Comparison of ENCODE assay signal across 10 mouse cellular contexts in genomic region chr9:108137523-108137922, GRCm38 (mm10). TPM values are rescaled to one million over a fixed set of nuclear protein-coding genes. Genes with fewer than 3 reads are reported as not detected.
DNase-seq lines count a peak whose midpoint lies in the region; ATAC-seq and TF ChIP-seq lines count a peak whose summit lies in the region.
"Had no signal": no experiment of that assay in that cellular context is flagged by ENCODE, and none has a peak within 500 bp of the region (broad histone marks: within the 10 kb centered on the region; RNA-seq: fewer than 3 reads in every experiment).

No protein-coding gene starts in this region.

- DNase-seq in left cerebral cortex, adult 11 months (ENCODE audit: low spot score), result peak; percentile 89
- DNase-seq in left cerebral cortex, postnatal 4 days, result no peak
- DNase-seq in frontal cortex, adult 2 months (ENCODE audit: extremely low spot score in 1 of 2, low spot score in 1 of 2), result peak; percentile 95
- peak; percentile 86 to 89 for DNase-seq in left cerebral cortex, adult 2 months (ENCODE audit: extremely low spot score in 1 of 2, low spot score in 2 of 2)
- DNase-seq in retina, embryonic 14.5 days (ENCODE audit: low spot score), result no peak

- no peak overlapping the region for H3K9ac ChIP-seq in stomach, embryonic 15.5 days
- H3K9ac ChIP-seq in kidney, embryonic 16.5 days (replicated peaks; ENCODE audit: low read length), result no peak overlapping the region
- H3K9ac ChIP-seq: liver, embryonic 14.5 days; neural tube, embryonic 13.5 days had no signal

- WGBS in stomach, embryonic 15.5 days, result 32% methylated on average over 17 of the region's 17 CpGs
- WGBS in kidney, embryonic 16.5 days, result 41% methylated on average over 17 of the region's 17 CpGs

- H3K27ac ChIP-seq in left cerebral cortex, adult 2 months, result peak overlapping the region; percentile 84
- H3K27ac ChIP-seq in stomach, embryonic 15.5 days, result 0 out of 2 replicates have a peak overlapping the region, but pooled peaks have one; percentile 26
- H3K27ac ChIP-seq in kidney, embryonic 16.5 days (ENCODE audit: low read length), result no peak overlapping the region
- H3K27ac ChIP-seq: liver, embryonic 14.5 days; neural tube, embryonic 13.5 days had no signal

- intact Hi-C loops in left cerebral cortex, postnatal 4 days (cut with DNase I), result no loop called here
- intact Hi-C loops in left cerebral cortex, adult 2 months (cut with DNase I), result loop anchor here (1.0 to 5.0 kb wide), 6 partner anchors 9 to 65 kb away; no protein-coding TSS in a partner anchor

- H3K4me1 ChIP-seq in stomach, embryonic 15.5 days, result peaks cover 7% of the 10 kb centered on the region; the same call in 1 of the 2 replicates
- H3K4me1 ChIP-seq in kidney, embryonic 16.5 days (ENCODE audit: insufficient read depth, low read length), result no peaks in the 10 kb centered on the region
- H3K4me1 ChIP-seq: neural tube, embryonic 13.5 days had no signal

- H3K4me3 ChIP-seq in left cerebral cortex, adult 2 months, result no peak overlapping the region
- H3K4me3 ChIP-seq in stomach, embryonic 15.5 days (replicated peaks), result no peak overlapping the region
- no peak overlapping the region for H3K4me3 ChIP-seq in kidney, embryonic 16.5 days (ENCODE audit: low read length)
- H3K4me3 ChIP-seq: neural tube, embryonic 13.5 days had no signal

- H3K4me2 ChIP-seq in stomach, embryonic 15.5 days, result no peak overlapping the region
- H3K4me2 ChIP-seq in kidney, embryonic 16.5 days (replicated peaks; ENCODE audit: low read depth, low read length), result no peak overlapping the region
- H3K4me2 ChIP-seq: neural tube, embryonic 13.5 days had no signal

- ATAC-seq in stomach, embryonic 15.5 days (ENCODE audit: insufficient read depth, low FRiP score, low read depth), result peak; percentile 45
- ATAC-seq in CD4-positive, CD25-positive, alpha-beta regulatory T cell, adult 4 months, result no peak
- ATAC-seq in kidney, embryonic 16.5 days (ENCODE audit: low FRiP score, low TSS enrichment), result no peak

- H3K36me3 ChIP-seq in stomach, embryonic 15.5 days, result no peaks in the 10 kb centered on the region
- no peaks in the 10 kb centered on the region for H3K36me3 ChIP-seq in kidney, embryonic 16.5 days (ENCODE audit: insufficient read depth, low read length)

- no peaks in the 10 kb centered on the region for H3K27me3 ChIP-seq in stomach, embryonic 15.5 days (replicated peaks)
- no peaks in the 10 kb centered on the region; the same call in 1 of the 2 replicates for H3K27me3 ChIP-seq in kidney, embryonic 16.5 days (ENCODE audit: insufficient read depth, low read length)
- H3K27me3 ChIP-seq: neural tube, embryonic 13.5 days had no signal

- no peak for TF ChIP-seq CTCF in left cerebral cortex, adult 2 months (IDR thresholded peaks at IDR 0.05)

- H3K9me3 ChIP-seq in stomach, embryonic 15.5 days, result no peaks in the 10 kb centered on the region
- H3K9me3 ChIP-seq in kidney, embryonic 16.5 days (ENCODE audit: low read length), result no peaks in the 10 kb centered on the region
- H3K9me3 ChIP-seq: neural tube, embryonic 13.5 days had no signal

RNA-seq across cellular contexts. Expression of gene Apeh, which starts 43.1 kb away (rescaled TPM):
- 10 to 100 TPM; 46.1 to 50.1 TPM for total RNA-seq in left cerebral cortex, postnatal 4 days (2021)
- polyA plus RNA-seq in frontal cortex, adult 2 months (2012; rRNA removed), result 32.7 and 32.9 TPM in 2 replicates
- total RNA-seq in left cerebral cortex, adult 2 months (2021), result 10 to 100 TPM; 31.0 to 31.8 TPM
- 73.7 and 76.1 TPM in 2 replicates for polyA plus RNA-seq in stomach, embryonic 15.5 days (2015; fragmentation: Nextera tagmentation; extraction: Ambion mirVana)
- polyA plus RNA-seq in CD4-positive, CD25-positive, alpha-beta regulatory T cell, adult 4 months (2017; shearing (Covaris generic)), result 10 to 100 TPM; 52.2 to 70.5 TPM
- 87.8 and 93.0 TPM in 2 replicates for polyA plus RNA-seq in kidney, embryonic 16.5 days (2015; fragmentation: Nextera tagmentation; extraction: Ambion mirVana)

RNA-seq across cellular contexts. Expression of gene Bsn, which starts 52.7 kb away (rescaled TPM):
- 10 to 100 TPM; 70.4 to 74.5 TPM for total RNA-seq in left cerebral cortex, postnatal 4 days (2021)
- 95.0 and 100 TPM in 2 replicates for polyA plus RNA-seq in frontal cortex, adult 2 months (2012; rRNA removed)
- total RNA-seq in left cerebral cortex, adult 2 months (2021), result 100 to 1,000 TPM; 300 to 320 TPM
- 2.8 and 3.0 TPM in 2 replicates for polyA plus RNA-seq in stomach, embryonic 15.5 days (2015; fragmentation: Nextera tagmentation; extraction: Ambion mirVana)
- under 1 TPM; 0.10 to 0.23 TPM for polyA plus RNA-seq in CD4-positive, CD25-positive, alpha-beta regulatory T cell, adult 4 months (2017; shearing (Covaris generic))
- 0.64 and 0.67 TPM in 2 replicates for polyA plus RNA-seq in kidney, embryonic 16.5 days (2015; fragmentation: Nextera tagmentation; extraction: Ambion mirVana)

RNA-seq across cellular contexts. Expression of gene Rnf123, which starts 54.4 kb away (rescaled TPM):
- total RNA-seq in left cerebral cortex, postnatal 4 days (2021), result 10 to 100 TPM; 92.5 to 93.8 TPM
- 87.8 and 92.0 TPM in 2 replicates for polyA plus RNA-seq in frontal cortex, adult 2 months (2012; rRNA removed)
- 100 to 1,000 TPM; 107 to 108 TPM for total RNA-seq in left cerebral cortex, adult 2 months (2021)
- polyA plus RNA-seq in stomach, embryonic 15.5 days (2015; fragmentation: Nextera tagmentation; extraction: Ambion mirVana), result 27.5 and 32.7 TPM in 2 replicates
- 10 to 100 TPM; 68.1 to 87.9 TPM for polyA plus RNA-seq in CD4-positive, CD25-positive, alpha-beta regulatory T cell, adult 4 months (2017; shearing (Covaris generic))
- polyA plus RNA-seq in kidney, embryonic 16.5 days (2015; fragmentation: Nextera tagmentation; extraction: Ambion mirVana), result 37.2 and 44.3 TPM in 2 replicates

RNA-seq across cellular contexts. Expression of gene Mst1, which starts 57.3 kb away (rescaled TPM):
- not detected for total RNA-seq in left cerebral cortex, postnatal 4 days (2021)
- 0.04 and 0.19 TPM in 2 replicates for polyA plus RNA-seq in frontal cortex, adult 2 months (2012; rRNA removed)
- total RNA-seq in left cerebral cortex, adult 2 months (2021), result not detected
- 5.2 and 7.9 TPM in 2 replicates for polyA plus RNA-seq in stomach, embryonic 15.5 days (2015; fragmentation: Nextera tagmentation; extraction: Ambion mirVana)
- 1 to 10 TPM; 1.4 to 1.5 TPM for polyA plus RNA-seq in CD4-positive, CD25-positive, alpha-beta regulatory T cell, adult 4 months (2017; shearing (Covaris generic))
- polyA plus RNA-seq in kidney, embryonic 16.5 days (2015; fragmentation: Nextera tagmentation; extraction: Ambion mirVana), result 0.10 and 0.21 TPM in 2 replicates

Comparison
In these comparisons a context has a peak if more than half of its experiments do, and no peak if none do; other contexts are left out.
1. DNase-seq: peak in left cerebral cortex, adult 11 months (single experiment), frontal cortex, adult 2 months (2 of 2) and left cerebral cortex, adult 2 months (2 of 2); none in left cerebral cortex, postnatal 4 days (single experiment) and retina, embryonic 14.5 days (single experiment).
2. RNA of gene Bsn, which starts 52.7 kb away (polyA plus RNA-seq): 95.0 to 100 TPM in frontal cortex, adult 2 months; 2.8 to 3.0 TPM in stomach, embryonic 15.5 days, 0.64 to 0.67 TPM in kidney, embryonic 16.5 days and 0.10 to 0.23 TPM in CD4-positive, CD25-positive, alpha-beta regulatory T cell, adult 4 months; every median in the first group is over 10 times any median in the second.